Comparison of ENCODE assay signal across 14 mouse cellular contexts in genomic region chr16:22880900-22881299, GRCm38 (mm10). TPM values are rescaled to one million over a fixed set of nuclear protein-coding genes. Genes with fewer than 3 reads are reported as not detected.
A peak's percentile ranks its signal among the peaks of the same experiment; 100 is the strongest.
DNase-seq lines count a peak whose midpoint lies in the region; ATAC-seq lines count a peak whose summit lies in the region.
"Had no signal": no experiment of that assay in that cellular context is flagged by ENCODE, and none has a peak within 500 bp of the region (broad histone marks: within the 10 kb centered on the region; RNA-seq: fewer than 3 reads in every experiment).

No protein-coding gene starts in this region.

- no peaks in the 10 kb centered on the region for H3K36me3 ChIP-seq in heart, embryonic 16.5 days (ENCODE audit: control insufficient read depth, insufficient read depth)
- no peaks in the 10 kb centered on the region for H3K36me3 ChIP-seq in heart, embryonic 11.5 days (ENCODE audit: control insufficient read depth, insufficient read depth, low read length)
- no peaks in the 10 kb centered on the region for H3K36me3 ChIP-seq in limb, embryonic 11.5 days (ENCODE audit: control insufficient read depth, insufficient read depth, low read length)
- H3K36me3 ChIP-seq: heart, embryonic 12.5 days; neural tube, embryonic 12.5 days had no signal

- H3K9ac ChIP-seq in heart, embryonic 16.5 days (ENCODE audit: low read length): no peak overlapping the region
- H3K9ac ChIP-seq in heart, embryonic 11.5 days (ENCODE audit: low read depth, low read length): no peak overlapping the region
- H3K9ac ChIP-seq in limb, embryonic 11.5 days (ENCODE audit: low read length): no peak overlapping the region
- H3K9ac ChIP-seq: heart, embryonic 12.5 days; neural tube, embryonic 12.5 days had no signal

- 0 out of 2 replicates have a peak, but pooled peaks have one; percentile 5 for ATAC-seq in heart, embryonic 16.5 days (replicated peaks; ENCODE audit: extremely low read depth, insufficient read depth, low FRiP score)
- ATAC-seq in heart, embryonic 11.5 days (replicated peaks; ENCODE audit: insufficient number of reproducible peaks, low FRiP score, low TSS enrichment): no peak
- ATAC-seq in limb, embryonic 11.5 days (ENCODE audit: insufficient number of reproducible peaks, low FRiP score, low TSS enrichment, low read depth): 0 out of 2 replicates have a peak, but pooled peaks have one; percentile 57

- no peak overlapping the region for H3K4me2 ChIP-seq in heart, embryonic 16.5 days (ENCODE audit: low read depth, low read length)
- H3K4me2 ChIP-seq in heart, embryonic 11.5 days: no peak overlapping the region
- no peak overlapping the region for H3K4me2 ChIP-seq in limb, embryonic 11.5 days (ENCODE audit: low read depth, severe bottlenecking)
- H3K4me2 ChIP-seq: heart, embryonic 12.5 days; neural tube, embryonic 12.5 days had no signal

- 35% methylated on average over 6 of the region's 6 CpGs for WGBS in heart, embryonic 16.5 days
- 24% methylated on average over 6 of the region's 6 CpGs for WGBS in heart, embryonic 11.5 days (ENCODE audit: insufficient replicate concordance)
- WGBS in limb, embryonic 11.5 days: 5% methylated on average over 6 of the region's 6 CpGs

- no peak overlapping the region for H3K4me3 ChIP-seq in heart, embryonic 16.5 days (ENCODE audit: low read length)
- H3K4me3 ChIP-seq in heart, embryonic 11.5 days (ENCODE audit: low read depth, low read length): no peak overlapping the region
- H3K4me3 ChIP-seq in limb, embryonic 11.5 days (ENCODE audit: low read depth, low read length): no peak overlapping the region
- H3K4me3 ChIP-seq: heart, embryonic 12.5 days; neural tube, embryonic 12.5 days had no signal

- H3K4me1 ChIP-seq in heart, embryonic 16.5 days (ENCODE audit: control insufficient read depth, insufficient read depth, low read length): no peaks in the 10 kb centered on the region
- H3K4me1 ChIP-seq in heart, embryonic 11.5 days (ENCODE audit: control insufficient read depth, insufficient read depth, low read length): no peaks in the 10 kb centered on the region
- peaks cover 9% of the 10 kb centered on the region for H3K4me1 ChIP-seq in limb, embryonic 11.5 days (ENCODE audit: control insufficient read depth, insufficient read depth, low read length)
- H3K4me1 ChIP-seq: neural tube, embryonic 12.5 days had no signal

- 0 out of 2 replicates have a peak, but pooled peaks cover 2% of the 10 kb centered on the region for H3K27me3 ChIP-seq in heart, embryonic 16.5 days (ENCODE audit: control insufficient read depth, insufficient read depth, low read length)
- H3K27me3 ChIP-seq in heart, embryonic 11.5 days (ENCODE audit: control insufficient read depth, insufficient read depth, low read length): no peaks in the 10 kb centered on the region
- no peaks in the 10 kb centered on the region for H3K27me3 ChIP-seq in limb, embryonic 11.5 days (ENCODE audit: control insufficient read depth, insufficient read depth, low read length)
- H3K27me3 ChIP-seq: heart, embryonic 12.5 days; neural tube, embryonic 12.5 days had no signal

- DNase-seq in 3134 (ENCODE audit: extremely low read depth, insufficient read length, low spot score): peak; percentile 53
- peak; percentile 55 for DNase-seq in embryo, embryonic 10 days (ENCODE audit: low spot score)
- peak; percentile 66 for DNase-seq in limb, embryonic 11.5 days (ENCODE audit: low spot score)
- DNase-seq in frontal cortex, adult 2 months (ENCODE audit: extremely low spot score in 1 of 2, low spot score in 1 of 2): no peak
- no peak for DNase-seq in left cerebral cortex, adult 11 months (ENCODE audit: low spot score)
- DNase-seq in gastrocnemius, adult 18-20 months (ENCODE audit: low spot score): no peak
- DNase-seq: cerebellum, postnatal 36 days; kidney, adult 18-20 months; right cerebral cortex, postnatal 14 days had no signal

- H3K9me3 ChIP-seq in heart, embryonic 16.5 days (replicated peaks; ENCODE audit: control insufficient read depth, low read length): no peaks in the 10 kb centered on the region
- H3K9me3 ChIP-seq in heart, embryonic 11.5 days (replicated peaks; ENCODE audit: control insufficient read depth, low read length): no peaks in the 10 kb centered on the region
- H3K9me3 ChIP-seq in limb, embryonic 11.5 days (ENCODE audit: control insufficient read depth, low read length): no peaks in the 10 kb centered on the region
- H3K9me3 ChIP-seq: heart, embryonic 12.5 days; neural tube, embryonic 12.5 days had no signal

- no peak overlapping the region for H3K27ac ChIP-seq in heart, embryonic 16.5 days (ENCODE audit: low read length)
- no peak overlapping the region for H3K27ac ChIP-seq in heart, embryonic 11.5 days (ENCODE audit: low read depth, low read length)
- H3K27ac ChIP-seq in limb, embryonic 11.5 days (replicated peaks; ENCODE audit: low read depth, low read length): no peak overlapping the region
- H3K27ac ChIP-seq: neural tube, embryonic 12.5 days had no signal

RNA-seq across cellular contexts. Expression of gene Ahsg, which starts 10.2 kb away (rescaled TPM):
- polyA plus RNA-seq in heart, embryonic 16.5 days (2015; fragmentation: Nextera tagmentation; extraction: Ambion mirVana): 9.9 and 13.0 TPM in 2 replicates
- polyA plus RNA-seq in heart, embryonic 11.5 days (2014; fragmentation: Nextera tagmentation; extraction: Ambion mirVana): 0.54 and 2.2 TPM in 2 replicates
- not detected in 2 replicates for polyA plus RNA-seq in limb, embryonic 11.5 days (2014; fragmentation: Nextera tagmentation; extraction: Ambion mirVana)
- polyA plus RNA-seq in frontal cortex, adult 2 months (2012; rRNA removed): 0.14 and 0.42 TPM in 2 replicates
- 1 to 10 TPM in 1 of 2 experiments, not detected in 1; 1.8 TPM for total RNA-seq in gastrocnemius, adult 18-20 months (2021)
- total RNA-seq: left cerebral cortex, postnatal 10 days had no signal

RNA-seq across cellular contexts. Expression of gene Dnajb11, which starts 23.3 kb away (rescaled TPM):
- polyA plus RNA-seq in heart, embryonic 16.5 days (2015; fragmentation: Nextera tagmentation; extraction: Ambion mirVana): 86.6 and 96.2 TPM in 2 replicates
- 130 and 148 TPM in 2 replicates for polyA plus RNA-seq in heart, embryonic 11.5 days (2014; fragmentation: Nextera tagmentation; extraction: Ambion mirVana)
- polyA plus RNA-seq in limb, embryonic 11.5 days (2014; fragmentation: Nextera tagmentation; extraction: Ambion mirVana): 106 and 112 TPM in 2 replicates
- 42.9 and 43.0 TPM in 2 replicates for polyA plus RNA-seq in frontal cortex, adult 2 months (2012; rRNA removed)
- total RNA-seq in gastrocnemius, adult 18-20 months (2021): 10 to 100 TPM; 36.7 to 37.4 TPM

RNA-seq across cellular contexts. Expression of gene Tbccd1, which starts 23.4 kb away (rescaled TPM):
- 19.4 and 20.5 TPM in 2 replicates for polyA plus RNA-seq in heart, embryonic 16.5 days (2015; fragmentation: Nextera tagmentation; extraction: Ambion mirVana)
- 16.7 and 19.2 TPM in 2 replicates for polyA plus RNA-seq in heart, embryonic 11.5 days (2014; fragmentation: Nextera tagmentation; extraction: Ambion mirVana)
- polyA plus RNA-seq in limb, embryonic 11.5 days (2014; fragmentation: Nextera tagmentation; extraction: Ambion mirVana): 37.9 and 39.9 TPM in 2 replicates
- 16.2 and 19.2 TPM in 2 replicates for polyA plus RNA-seq in frontal cortex, adult 2 months (2012; rRNA removed)
- 1 to 10 TPM; 7.2 to 7.9 TPM for total RNA-seq in gastrocnemius, adult 18-20 months (2021)

RNA-seq across cellular contexts. Expression of gene Fetub, which starts 37.2 kb away (rescaled TPM):
- not detected in 2 replicates for polyA plus RNA-seq in heart, embryonic 16.5 days (2015; fragmentation: Nextera tagmentation; extraction: Ambion mirVana)
- 0.19 TPM in 1 of 2 replicates, not detected in the other for polyA plus RNA-seq in heart, embryonic 11.5 days (2014; fragmentation: Nextera tagmentation; extraction: Ambion mirVana)
- not detected in 2 replicates for polyA plus RNA-seq in limb, embryonic 11.5 days (2014; fragmentation: Nextera tagmentation; extraction: Ambion mirVana)
- 0.26 and 1.5 TPM in 2 replicates for polyA plus RNA-seq in frontal cortex, adult 2 months (2012; rRNA removed)
- total RNA-seq in gastrocnemius, adult 18-20 months (2021): under 1 TPM in 1 of 2 experiments, not detected in 1; 0.45 TPM
- polyA plus RNA-seq: heart, embryonic 12.5 days; neural tube, embryonic 12.5 days had no signal

Comparison
In these comparisons a context has a peak if more than half of its experiments do, and no peak if none do; other contexts are left out.
1. DNase-seq: peak in 3134 (single experiment), embryo, embryonic 10 days (single experiment) and limb, embryonic 11.5 days (single experiment); none in frontal cortex, adult 2 months (0 of 2), left cerebral cortex, adult 11 months (single experiment) and gastrocnemius, adult 18-20 months (single experiment).